Mouse (Mus musculus): Measurements from ENCODE around the gene Tpm4.

- peak; percentile 52 for TF ChIP-seq CTCF (IDR thresholded peaks at IDR 0.05; ENCODE audit: low read depth)
- TF ChIP-seq EP300 (IDR thresholded peaks at IDR 0.05; ENCODE audit: low read depth): no peak
These were observed 54.8 kb downstream of the Tpm4 start, which contains the start of gene Hsh2d for GRCm38 (mm10) chr8:72189417-72190214.

All from liver, postnatal 0 days (tissue).